Mouse (Mus musculus) CH12.LX (cell line): ENCODE measurements around the gene Prl2c1. TPM values are rescaled to one million over a fixed set of nuclear protein-coding genes. Genes with fewer than 3 reads are reported as not detected.
"Not testable (repeated sequence)": the region's sequence is repeated elsewhere in the genome, so short reads cannot be mapped to it uniquely, and the experiment has no call there.

Experiments used
- DNase-seq: peaks from one replicate; pipeline ENCODE4 v3.0.0-alpha.2; 2013; ENCODE audit errors: extremely low read depth
- H3K27ac ChIP-seq: 2 replicates; pipeline ENCODE4 v1.5.1; 2012; ENCODE audit warnings: low read depth, mild to moderate bottlenecking, control low read depth, moderate library complexity; ENCODE audit not compliant: insufficient read depth
- H3K27me3 ChIP-seq: replicated peaks from 2 replicates; pipeline ENCODE3; 2012; ENCODE audit warnings: inconsistent platforms
- H3K36me3 ChIP-seq, 2 experiments: replicated peaks in 1 of 2; 2 replicates each; pipeline versions ENCODE3 to v1.6.1; 2012; ENCODE audit warnings: inconsistent platforms in 1 of 2, low read length in 1 of 2, mild to moderate bottlenecking in 1 of 2, mixed read lengths in 1 of 2, moderate library complexity in 1 of 2; ENCODE audit not compliant: control insufficient read depth in 1 of 2, insufficient read depth in 1 of 2
- H3K4me1 ChIP-seq, 2 experiments: 2 replicates each; pipeline ENCODE4 v1.6.1; 2012; ENCODE audit warnings: inconsistent platforms in 1 of 2, moderate library complexity in 1 of 2; ENCODE audit not compliant: insufficient read depth in 2 of 2, control insufficient read depth in 1 of 2
- H3K4me2 ChIP-seq: 2 replicates; pipeline ENCODE4 v1.6.1; 2012; ENCODE audit warnings: low read depth, mild to moderate bottlenecking, control low read depth; ENCODE audit not compliant: poor library complexity, insufficient read depth, severe bottlenecking
- H3K4me3 ChIP-seq, 3 experiments: fragments of 150-350 bp in 1 of 3; sonication (generic) in 1 of 3; replicated peaks in 1 of 3; 2 replicates each; pipeline versions ENCODE3 to v1.5.1; 2011 to 2012; ENCODE audit warnings: low read depth in 2 of 3, low read length in 2 of 3, mild to moderate bottlenecking in 2 of 3, moderate library complexity in 2 of 3, control low read depth in 1 of 3, improper control_type of control experiment in 1 of 3, inconsistent platforms in 1 of 3, mixed read lengths in 1 of 3; ENCODE audit not compliant: poor library complexity in 1 of 3
- H3K79me2 ChIP-seq: replicated peaks from 2 replicates; pipeline ENCODE4 v1.6.1; 2012; ENCODE audit warnings: mild to moderate bottlenecking, moderate library complexity; ENCODE audit not compliant: control insufficient read depth, poor library complexity, insufficient read depth, severe bottlenecking; ENCODE audit errors: extremely low read depth
- H3K9ac ChIP-seq: 2 replicates; pipeline ENCODE4 v1.6.1; 2012; ENCODE audit warnings: low read depth, mild to moderate bottlenecking, control low read depth, moderate library complexity; ENCODE audit not compliant: insufficient read depth
- H3K9me3 ChIP-seq: replicated peaks from 2 replicates; pipeline ENCODE3; 2012; ENCODE audit warnings: low read length, inconsistent platforms, mixed read lengths
- CHD1 ChIP-seq: IDR thresholded peaks from 2 replicates; pipeline ENCODE4 v1.6.1; 2012; ENCODE audit warnings: low read depth, low read length, improper control_type of control experiment, inconsistent platforms
- CHD2 ChIP-seq: IDR thresholded peaks from 2 replicates; pipeline ENCODE4 v1.6.1; 2011; ENCODE audit warnings: low read length, improper control_type of control experiment
- MAX ChIP-seq: IDR thresholded peaks from 2 replicates; pipeline ENCODE4 v1.6.1; 2011; ENCODE audit warnings: low read length, improper control_type of control experiment
- POLR2AphosphoS2 ChIP-seq: IDR thresholded peaks from 2 replicates; pipeline ENCODE4 v1.6.1; 2011; ENCODE audit warnings: low read depth, low read length, improper control_type of control experiment
- ZC3H11A ChIP-seq: IDR thresholded peaks from 2 replicates; pipeline ENCODE4 v1.6.1; 2012; ENCODE audit warnings: low read depth, mild to moderate bottlenecking, inconsistent platforms, low read length, improper control_type of control experiment
- dilution Hi-C: fragments of 300-500 bp; cut with MboI; formaldehyde crosslinking; loops from 2 replicates; pipeline ENCODE4 v1.14.3; 2020; ENCODE audit warnings: low sequenced_read_pairs; ENCODE audit not compliant: extremely low pct_unique_long_range_greater_than_20kb, extremely low pct_ligation_motif_present
- in situ Hi-C: fragments of 300-500 bp; cut with MboI; formaldehyde crosslinking; loops from 3 replicates; pipeline ENCODE4 v1.14.3; 2019; ENCODE audit warnings: low sequenced_read_pairs, low pct_ligation_motif_present, low pct_unique_long_range_greater_than_20kb, mixed read lengths
- polyA plus RNA-seq: library from polyadenylated mRNA; unstranded; fragments of >175 nt; gene quantifications from 2 replicates; pipeline ENCODE4 v1.2.1, GENCODE M21; 2012; ENCODE audit warnings: low read depth; ENCODE audit not compliant: insufficient read length
- total RNA-seq, 2 experiments: library from RNA; depleted of rRNA; stranded (reverse); fragments of 300-350 nt in 1 of 2; fragments of >200 nt in 1 of 2; gene quantifications; 2 replicates each; pipeline ENCODE4 v1.2.3; 2012 to 2014

The Prl2c1 gene
- total and polyA plus RNA-seq, 3 experiments = not detected

GRCm38 (mm10) chr13:27802765-27803164 is 46.4 kb upstream of the Prl2c1 start:
- in situ Hi-C loops = no loop called here
- no peak overlapping the region for H3K4me3 ChIP-seq
- no peak for TF ChIP-seq CHD2
- no peak for TF ChIP-seq MAX
- TF ChIP-seq POLR2AphosphoS2 = no peak
- no peak for TF ChIP-seq ZC3H11A
- no peak for TF ChIP-seq CHD1
- TF ChIP-seq, all 38 proteins: peak for 0
- Histone ChIP-seq H3K4me1 (peaks cover 0 to 9% of the 10 kb centered on the region in 2 experiments; a peak in 2 of 4 replicates), H3K27me3 (no peaks in the 10 kb centered on the region), H3K9ac (no peak overlapping the region), H3K36me3 (no peaks in the 10 kb centered on the region), H3K9me3 (no peaks in the 10 kb centered on the region), H3K79me2 (no peaks in the 10 kb centered on the region), H3K4me2 (no peak overlapping the region), H3K27ac (no peak overlapping the region)
- dilution Hi-C loops = no loop called here
- DNase-seq = no peak

GRCm38 (mm10) chr13:27904236-27904635 is 55.1 kb downstream of the Prl2c1 start:
- dilution Hi-C loops, in situ Hi-C loops: not testable (repeated sequence)

More at GRCm38 (mm10) chr13:27904236-27904635, 55.1 kb downstream of the Prl2c1 start:
- H3K27me3 ChIP-seq, H3K4me2 ChIP-seq, H3K4me1 ChIP-seq, H3K36me3 ChIP-seq, DNase-seq, H3K79me2 ChIP-seq, H3K4me3 ChIP-seq, H3K9ac ChIP-seq, H3K9me3 ChIP-seq, H3K27ac ChIP-seq: not testable (repeated sequence)

Other genes starting within 250 kb of the Prl2c1 start
- not detected in 2 replicates for gene Prl7b1, start 238.8 kb upstream of the Prl2c1 start, total RNA-seq (2012; rRNA removed)
- gene Prl7b1, start 238.8 kb upstream of the Prl2c1 start, total RNA-seq (2014; rRNA removed) = not detected in 2 replicates
- not detected in 2 replicates for gene Prl7b1, start 238.8 kb upstream of the Prl2c1 start, polyA plus RNA-seq
- gene Prl7a1, start 206.8 kb upstream of the Prl2c1 start, total RNA-seq (2012; rRNA removed) = not detected in 2 replicates
- gene Prl7a1, start 206.8 kb upstream of the Prl2c1 start, total RNA-seq (2014; rRNA removed) = not detected in 2 replicates
- not detected in 2 replicates for gene Prl7a1, start 206.8 kb upstream of the Prl2c1 start, polyA plus RNA-seq
- gene Prl7a2, start 181.3 kb upstream of the Prl2c1 start, total RNA-seq (2012; rRNA removed) = not detected in 2 replicates
- gene Prl7a2, start 181.3 kb upstream of the Prl2c1 start, total RNA-seq (2014; rRNA removed) = not detected in 2 replicates
- not detected in 2 replicates for gene Prl7a2, start 181.3 kb upstream of the Prl2c1 start, polyA plus RNA-seq
- gene Prl7d1, start 132.6 kb upstream of the Prl2c1 start, total RNA-seq (2012; rRNA removed) = not detected in 2 replicates
- not detected in 2 replicates for gene Prl7d1, start 132.6 kb upstream of the Prl2c1 start, total RNA-seq (2014; rRNA removed)
- gene Prl7d1, start 132.6 kb upstream of the Prl2c1 start, polyA plus RNA-seq = not detected in 2 replicates
- not detected in 2 replicates for gene Prl7c1, start 68.5 kb upstream of the Prl2c1 start, total RNA-seq (2012; rRNA removed)
- not detected in 2 replicates for gene Prl7c1, start 68.5 kb upstream of the Prl2c1 start, total RNA-seq (2014; rRNA removed)
- not detected in 2 replicates for gene Prl7c1, start 68.5 kb upstream of the Prl2c1 start, polyA plus RNA-seq
- not detected in 2 replicates for gene Prl2a1, start 47.7 kb upstream of the Prl2c1 start, total RNA-seq (2012; rRNA removed)
- gene Prl2a1, start 47.7 kb upstream of the Prl2c1 start, total RNA-seq (2014; rRNA removed) = not detected in 2 replicates
- gene Prl2a1, start 47.7 kb upstream of the Prl2c1 start, polyA plus RNA-seq = not detected in 2 replicates
- not detected in 2 replicates for gene Prl4a1, start 166.9 kb downstream of the Prl2c1 start, total RNA-seq (2012; rRNA removed)
- gene Prl4a1, start 166.9 kb downstream of the Prl2c1 start, total RNA-seq (2014; rRNA removed) = not detected in 2 replicates
- not detected in 2 replicates for gene Prl4a1, start 166.9 kb downstream of the Prl2c1 start, polyA plus RNA-seq